Mouse (Mus musculus) embryo, embryonic 11 days (tissue): ENCODE measurements around the gene Fthl17a.

Experiments used
- DNase-seq: peaks from one replicate; pipeline ENCODE4 v3.0.0-alpha.2; 2015

The Fthl17a gene

DNA sequence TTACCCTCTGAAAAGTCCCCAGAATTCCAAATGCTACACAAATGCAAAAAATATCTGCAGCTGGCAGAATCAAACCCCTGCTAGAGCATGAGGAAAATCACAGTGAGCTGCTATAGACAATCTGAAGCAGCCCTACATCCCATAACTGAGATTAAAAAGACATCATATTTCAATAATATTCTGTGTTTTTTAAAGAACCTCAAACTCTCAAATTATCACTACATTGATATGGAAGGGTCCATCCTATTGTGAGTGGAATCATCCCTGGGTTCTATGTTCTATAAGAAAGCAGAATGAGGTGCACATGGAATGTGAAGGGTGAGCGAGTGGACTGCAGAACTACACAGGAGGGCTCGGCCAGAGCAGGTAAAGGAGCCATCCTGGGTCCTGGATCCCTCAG lies at the start of gene Fthl17a:
Fthl17a (plus strand) TSS at position 301 of the 400 bp plus-strand sequence.
- no peak for DNase-seq

GRCm38 (mm10) chrX:85207001-85207400 lies 42.5 kb upstream of the Fthl17a start:
- no peak for DNase-seq

DNA sequence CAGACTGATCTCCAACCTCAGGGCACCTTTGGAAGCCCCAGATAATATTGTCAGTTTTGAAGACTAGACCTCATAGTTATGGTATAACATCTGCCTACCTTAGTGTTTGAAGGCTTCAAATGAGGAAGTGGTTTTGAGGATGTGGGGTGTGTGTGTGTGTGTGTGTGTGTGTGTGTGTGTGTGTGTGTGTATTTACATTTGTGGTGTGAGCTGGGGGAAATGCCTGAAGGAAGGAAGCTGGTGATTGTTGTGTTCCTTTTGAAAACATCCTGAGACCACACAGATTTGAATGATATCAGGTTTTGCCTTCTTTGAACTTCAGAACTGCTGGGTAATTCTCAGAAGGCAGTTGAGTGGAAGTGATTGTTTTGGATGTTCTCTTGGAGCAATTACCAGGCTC lies 22.6 kb upstream of the Fthl17a start:
- DNase-seq: no peak

DNA sequence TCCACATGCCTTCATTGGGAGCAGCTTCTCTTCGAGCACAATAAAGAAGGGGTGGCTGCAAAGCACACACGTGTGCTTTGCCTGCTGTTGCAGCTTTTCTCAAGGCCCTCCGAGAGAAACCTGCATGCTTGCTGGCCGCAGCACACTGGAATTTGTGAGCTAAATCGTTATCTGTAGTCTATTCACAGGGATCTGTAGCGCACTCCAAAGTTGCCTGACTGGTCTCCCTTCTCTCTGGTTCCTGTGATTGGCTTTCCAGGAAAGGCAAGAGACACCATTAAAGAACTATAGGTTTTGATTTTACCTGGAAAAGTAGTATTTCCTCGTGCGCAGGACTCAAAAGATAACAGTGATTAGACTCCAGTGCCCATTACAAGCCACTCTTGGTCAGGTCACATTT lies 22.3 kb downstream of the Fthl17a start:
- no peak for DNase-seq

DNA sequence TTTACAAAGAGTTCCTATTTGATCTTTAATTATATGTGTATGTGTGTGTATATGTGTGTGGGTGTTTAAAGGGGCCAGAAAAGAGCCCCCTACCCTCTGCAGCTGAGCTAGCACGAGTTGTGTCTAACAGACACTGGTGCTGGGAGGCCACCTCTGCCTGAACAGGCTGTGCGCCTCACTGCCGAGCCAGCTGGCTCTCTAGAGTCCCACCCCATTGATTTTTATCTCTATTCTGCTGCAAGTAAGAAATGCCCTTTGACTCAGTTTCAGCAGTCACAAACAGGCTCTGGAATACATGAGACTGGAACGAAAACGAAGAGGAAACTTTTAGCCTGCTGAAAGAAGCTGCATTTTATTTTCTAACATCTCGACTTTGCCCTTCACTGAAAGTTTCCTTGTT lies 22.8 kb downstream of the Fthl17a start:
- DNase-seq: peak; percentile 2

DNA sequence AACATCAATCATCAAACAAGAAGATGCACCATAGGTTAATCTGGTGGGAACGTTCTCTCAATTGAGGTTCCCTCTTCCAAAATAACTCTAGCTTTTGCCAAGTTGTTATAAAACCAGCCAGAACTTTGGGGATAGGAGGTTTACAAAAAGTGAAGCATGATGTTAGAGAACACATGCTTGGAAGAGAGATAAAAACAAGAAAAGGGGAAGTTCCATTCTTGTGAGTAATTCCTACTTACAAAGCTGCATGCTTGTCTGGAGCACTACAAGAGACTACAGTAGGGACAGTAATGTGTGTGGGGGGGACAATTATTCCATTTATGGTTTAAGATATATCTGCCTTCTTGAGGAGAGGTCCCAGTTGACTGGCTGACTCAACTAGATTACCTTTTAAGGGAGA lies 40.4 kb downstream of the Fthl17a start:
- no peak for DNase-seq

- no peak for DNase-seq
These were observed 43.3 kb downstream of the Fthl17a start for GRCm38 (mm10) chrX:85292781-85293180.

GRCm38 (mm10) chrX:85294001-85294400 lies 44.5 kb downstream of the Fthl17a start:
- no peak for DNase-seq

GRCm38 (mm10) chrX:85304674-85305073 lies 55.2 kb downstream of the Fthl17a start:
- no peak for DNase-seq

GRCm38 (mm10) chrX:85318576-85318975 lies 69.1 kb downstream of the Fthl17a start:
- no peak for DNase-seq

- DNase-seq: peak; percentile 38
These were observed 69.7 kb downstream of the Fthl17a start for GRCm38 (mm10) chrX:85319193-85319592.
